Mouse (Mus musculus) thymus, adult 2 months (tissue): Measurements from ENCODE around the gene 9130023H24Rik.

Experiments used
- CTCF ChIP-seq: fragments of 200-500 bp; IDR thresholded peaks from 2 replicates; pipeline ENCODE4 v1.5.1; 2012; ENCODE audit warnings: mild to moderate bottlenecking, control low read depth, low read length, moderate library complexity, borderline replicate concordance; ENCODE audit not compliant: control insufficient read depth, poor library complexity, insufficient read depth; ENCODE audit errors: extremely low read depth
- POLR2A ChIP-seq: fragments of 200-500 bp; IDR thresholded peaks from 2 replicates; pipeline ENCODE4 v1.6.1; 2012; ENCODE audit warnings: mild to moderate bottlenecking, low read length, control low read depth, moderate library complexity; ENCODE audit not compliant: control insufficient read depth, poor library complexity, insufficient read depth; ENCODE audit errors: extremely low read depth

- no peak for TF ChIP-seq CTCF
- TF ChIP-seq POLR2A: no peak
Observed at GRCm38 (mm10) chr7:128284047-128284446, 46.2 kb upstream of the 9130023H24Rik start.
